Mouse (Mus musculus): ENCODE results near the gene B4gat1. TPM values are rescaled to one million over a fixed set of nuclear protein-coding genes. Genes with fewer than 3 reads are reported as not detected.
"Not testable (repeated sequence)": the region's sequence is repeated elsewhere in the genome, so short reads cannot be mapped to it uniquely, and the experiment has no call there.

B4gat1 gene
- polyA plus RNA-seq, 1 experiment: 9.7 TPM

GRCm38 (mm10) chr19:4992904-4993303 is 45.7 kb upstream of the B4gat1 start:
- Histone ChIP-seq H3K4me3 (ENCODE audit: extremely low read depth, insufficient read depth, insufficient read length) (no peak overlapping the region), H3K4me1 (ENCODE audit: control insufficient read depth, insufficient read depth, insufficient read length) (0 out of 2 replicates have a peak, but pooled peaks cover 2% of the 10 kb centered on the region), H3K27ac (ENCODE audit: insufficient read depth, low read length) (no peak overlapping the region), H3K36me3 (ENCODE audit: control insufficient read depth, insufficient read depth, low read length) (no peaks in the 10 kb centered on the region), H3K27me3 (ENCODE audit: control insufficient read depth, insufficient read depth, low read length) (peaks cover 8% of the 10 kb centered on the region; the same call in 1 of the 2 replicates)
- DNase-seq (ENCODE audit: low read depth in 1 of 2, low spot score in 2 of 2): no peak
- TF ChIP-seq CTCF (IDR thresholded peaks at IDR 0.05; ENCODE audit: extremely low read depth, insufficient read depth, insufficient read length, insufficient replicate concordance): no peak
- no peak for TF ChIP-seq POLR2A (IDR thresholded peaks at IDR 0.05; ENCODE audit: low read depth, low read length)
- WGBS: 1% methylated on average over 9 of the region's 9 CpGs

- H3K27ac ChIP-seq (ENCODE audit: insufficient read depth, low read length): no peak overlapping the region
- H3K36me3 ChIP-seq (ENCODE audit: control insufficient read depth, insufficient read depth, low read length): no peaks in the 10 kb centered on the region
- peaks cover 8% of the 10 kb centered on the region; the same call in 1 of the 2 replicates for H3K27me3 ChIP-seq (ENCODE audit: control insufficient read depth, insufficient read depth, low read length)
- WGBS: 39% methylated on average over 5 of the region's 5 CpGs
- DNase-seq (ENCODE audit: low read depth in 1 of 2, low spot score in 2 of 2): no peak
- no peak for TF ChIP-seq POLR2A (IDR thresholded peaks at IDR 0.05; ENCODE audit: low read depth, low read length)
- TF ChIP-seq CTCF (IDR thresholded peaks at IDR 0.05; ENCODE audit: extremely low read depth, insufficient read depth, insufficient read length, insufficient replicate concordance): no peak
- 0 out of 2 replicates have a peak, but pooled peaks cover 2% of the 10 kb centered on the region for H3K4me1 ChIP-seq (ENCODE audit: control insufficient read depth, insufficient read depth, insufficient read length)
- no peak overlapping the region for H3K4me3 ChIP-seq (ENCODE audit: extremely low read depth, insufficient read depth, insufficient read length)
Measured at GRCm38 (mm10) chr19:4994043-4994442, 44.6 kb upstream of the B4gat1 start.

- Histone ChIP-seq H3K36me3 (ENCODE audit: control insufficient read depth, insufficient read depth, low read length) (no peaks in the 10 kb centered on the region), H3K4me3 (ENCODE audit: extremely low read depth, insufficient read depth, insufficient read length) (no peak overlapping the region), H3K27ac (ENCODE audit: insufficient read depth, low read length) (no peak overlapping the region), H3K4me1 (ENCODE audit: control insufficient read depth, insufficient read depth, insufficient read length) (peaks cover 4% of the 10 kb centered on the region; the same call in 1 of the 2 replicates), H3K27me3 (ENCODE audit: control insufficient read depth, insufficient read depth, low read length) (no peaks in the 10 kb centered on the region)
- WGBS: 66% methylated on average over 6 of the region's 6 CpGs
- no peak for DNase-seq (ENCODE audit: low read depth in 1 of 2, low spot score in 2 of 2)
- TF ChIP-seq POLR2A (IDR thresholded peaks at IDR 0.05; ENCODE audit: low read depth, low read length) (no peak), CTCF (IDR thresholded peaks at IDR 0.05; ENCODE audit: extremely low read depth, insufficient read depth, insufficient read length, insufficient replicate concordance) (no peak)
Measured at GRCm38 (mm10) chr19:4999445-5000140, 39.0 kb upstream of the B4gat1 start.

- Histone ChIP-seq H3K4me3 (ENCODE audit: extremely low read depth, insufficient read depth, insufficient read length) (no peak overlapping the region), H3K27me3 (ENCODE audit: control insufficient read depth, insufficient read depth, low read length) (no peaks in the 10 kb centered on the region; the same call in 1 of the 2 replicates), H3K27ac (ENCODE audit: insufficient read depth, low read length) (no peak overlapping the region), H3K36me3 (ENCODE audit: control insufficient read depth, insufficient read depth, low read length) (no peaks in the 10 kb centered on the region), H3K4me1 (ENCODE audit: control insufficient read depth, insufficient read depth, insufficient read length) (peaks cover 4% of the 10 kb centered on the region; the same call in 1 of the 2 replicates)
- no peak for TF ChIP-seq POLR2A (IDR thresholded peaks at IDR 0.05; ENCODE audit: low read depth, low read length)
- TF ChIP-seq CTCF (IDR thresholded peaks at IDR 0.05; ENCODE audit: extremely low read depth, insufficient read depth, insufficient read length, insufficient replicate concordance): peak; percentile 95; the same call in 1 of the 2 replicates
- WGBS: 2% methylated on average over 39 of the region's 39 CpGs
- DNase-seq (ENCODE audit: low read depth in 1 of 2, low spot score in 2 of 2): peak; percentile 59 to 68
Measured at GRCm38 (mm10) chr19:5001666-5002406, 36.8 kb upstream of the B4gat1 start.

- DNase-seq (ENCODE audit: low read depth in 1 of 2, low spot score in 2 of 2); H3K4me3 ChIP-seq (ENCODE audit: extremely low read depth, insufficient read depth, insufficient read length); H3K36me3 ChIP-seq (ENCODE audit: control insufficient read depth, insufficient read depth, low read length); H3K27ac ChIP-seq (ENCODE audit: insufficient read depth, low read length); H3K27me3 ChIP-seq (ENCODE audit: control insufficient read depth, insufficient read depth, low read length); H3K4me1 ChIP-seq (ENCODE audit: control insufficient read depth, insufficient read depth, insufficient read length): not testable (repeated sequence)
- WGBS: 53% methylated on average over 2 of the region's 2 CpGs
Measured at GRCm38 (mm10) chr19:5003644-5004043, 35.0 kb upstream of the B4gat1 start.

GRCm38 (mm10) chr19:5004925-5005324 is 33.7 kb upstream of the B4gat1 start:
- no peak for DNase-seq (ENCODE audit: low read depth in 1 of 2, low spot score in 2 of 2)
- Histone ChIP-seq H3K27me3 (ENCODE audit: control insufficient read depth, insufficient read depth, low read length) (no peaks in the 10 kb centered on the region; the same call in 1 of the 2 replicates), H3K4me3 (ENCODE audit: extremely low read depth, insufficient read depth, insufficient read length) (no peak overlapping the region), H3K27ac (ENCODE audit: insufficient read depth, low read length) (no peak overlapping the region), H3K4me1 (ENCODE audit: control insufficient read depth, insufficient read depth, insufficient read length) (peaks cover 4% of the 10 kb centered on the region; the same call in 1 of the 2 replicates), H3K36me3 (ENCODE audit: control insufficient read depth, insufficient read depth, low read length) (no peaks in the 10 kb centered on the region)
- 69% methylated on average over 4 of the region's 4 CpGs for WGBS
- no peak for TF ChIP-seq POLR2A (IDR thresholded peaks at IDR 0.05; ENCODE audit: low read depth, low read length)
- TF ChIP-seq CTCF (IDR thresholded peaks at IDR 0.05; ENCODE audit: extremely low read depth, insufficient read depth, insufficient read length, insufficient replicate concordance): no peak

- H3K4me3 ChIP-seq (ENCODE audit: extremely low read depth, insufficient read depth, insufficient read length): no peak overlapping the region
- no peaks in the 10 kb centered on the region for H3K27me3 ChIP-seq (ENCODE audit: control insufficient read depth, insufficient read depth, low read length)
- 39% methylated on average over 8 of the region's 8 CpGs for WGBS
- DNase-seq (ENCODE audit: low read depth in 1 of 2, low spot score in 2 of 2): no peak
- no peaks in the 10 kb centered on the region for H3K36me3 ChIP-seq (ENCODE audit: control insufficient read depth, insufficient read depth, low read length)
- H3K4me1 ChIP-seq (ENCODE audit: control insufficient read depth, insufficient read depth, insufficient read length): no peaks in the 10 kb centered on the region
- no peak overlapping the region for H3K27ac ChIP-seq (ENCODE audit: insufficient read depth, low read length)
- TF ChIP-seq POLR2A (IDR thresholded peaks at IDR 0.05; ENCODE audit: low read depth, low read length): no peak
- TF ChIP-seq CTCF (IDR thresholded peaks at IDR 0.05; ENCODE audit: extremely low read depth, insufficient read depth, insufficient read length, insufficient replicate concordance): no peak
Measured at GRCm38 (mm10) chr19:5013138-5013537, 25.5 kb upstream of the B4gat1 start.
